Mouse (Mus musculus) CH12F3 (cell line): ENCODE data around the gene Cebpb.

Experiments used
- in situ Hi-C: fragments of 300-500 bp; cut with MboI; formaldehyde crosslinking; loops from 2 replicates; pipeline ENCODE4 v1.14.3; 2020; ENCODE audit warnings: low sequenced_read_pairs

Cebpb gene

GRCm38 (mm10) chr2:167715008-167715407 lies 26.3 kb downstream of the Cebpb start:
- in situ Hi-C loops, result no loop called here

- in situ Hi-C loops, result no loop called here
These were observed 28.5 kb downstream of the Cebpb start for GRCm38 (mm10) chr2:167717208-167717607.

DNA sequence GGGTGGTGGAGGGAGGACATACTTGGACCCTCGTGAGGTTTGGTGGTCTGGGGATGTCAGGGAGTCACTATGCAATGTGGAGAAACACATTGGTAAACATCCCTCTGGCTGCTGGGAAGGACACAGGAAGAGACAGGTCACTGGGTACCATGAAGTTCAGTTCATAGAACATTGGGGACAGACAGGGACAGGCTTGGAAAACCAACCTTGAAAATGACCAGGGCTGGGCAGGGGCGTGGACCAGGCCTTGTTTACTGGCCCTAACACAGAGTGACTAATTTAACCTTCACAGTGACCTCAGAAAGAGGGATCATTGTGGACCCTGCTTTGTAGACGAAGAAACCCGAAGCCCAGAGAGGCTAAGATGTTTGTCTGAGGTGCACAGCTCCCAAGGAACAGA lies 30.8 kb downstream of the Cebpb start:
- in situ Hi-C loops, result no loop called here

- in situ Hi-C loops, result no loop called here
These were observed 32.6 kb downstream of the Cebpb start for GRCm38 (mm10) chr2:167721159-167721882.

GRCm38 (mm10) chr2:167722538-167722937 lies 33.8 kb downstream of the Cebpb start:
- in situ Hi-C loops, result no loop called here

DNA sequence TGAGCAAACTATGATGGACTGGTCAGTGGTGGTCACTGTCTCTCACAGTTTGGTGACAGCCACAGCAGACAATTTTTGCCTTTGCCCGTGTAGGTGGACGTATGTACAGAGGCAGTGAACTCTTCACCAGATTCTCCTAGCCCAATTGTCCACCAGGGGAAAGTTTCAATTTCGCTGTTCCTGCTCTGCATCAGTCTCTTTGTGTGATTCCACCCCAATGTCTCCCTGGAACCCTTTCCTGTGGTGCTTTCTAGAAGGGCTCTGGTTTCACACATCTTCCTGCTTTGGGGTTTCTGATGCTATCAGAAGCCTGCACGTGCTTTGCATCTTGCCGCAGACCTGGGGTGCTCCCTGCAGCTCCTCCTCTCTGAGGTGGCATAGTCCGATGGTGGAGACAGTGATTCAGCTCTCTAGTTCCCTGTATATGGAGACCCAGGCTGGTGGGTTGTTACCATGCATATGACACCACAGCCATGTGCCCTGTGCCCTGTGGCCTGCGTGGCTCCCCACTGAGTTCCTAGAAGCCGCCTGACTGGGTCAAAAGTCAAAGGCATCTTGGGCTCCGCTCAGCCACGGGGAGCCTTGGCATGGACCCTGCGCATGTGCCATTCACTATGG lies 35.0 kb downstream of the Cebpb start:
- in situ Hi-C loops, result no loop called here

DNA sequence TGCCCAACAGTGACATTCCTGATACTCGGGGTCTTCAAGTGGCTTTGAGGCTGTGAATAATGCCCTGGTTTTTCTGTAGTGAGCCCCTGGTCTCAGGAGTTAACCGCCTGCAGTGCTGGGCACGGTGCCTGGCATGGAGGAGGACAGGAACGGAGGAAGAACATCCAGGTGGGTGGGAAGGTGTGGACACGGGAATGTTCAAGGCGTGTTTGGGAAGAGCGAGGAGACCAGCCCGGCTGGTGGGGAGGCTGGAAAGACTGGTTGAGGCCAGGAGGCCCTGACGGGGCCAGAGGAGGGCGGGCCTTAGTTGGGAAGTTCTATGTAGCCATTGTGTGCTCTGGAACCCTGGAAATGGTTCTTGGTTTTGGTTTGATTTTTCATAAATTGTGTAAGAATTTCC lies 37.2 kb downstream of the Cebpb start:
- in situ Hi-C loops, result no loop called here

DNA sequence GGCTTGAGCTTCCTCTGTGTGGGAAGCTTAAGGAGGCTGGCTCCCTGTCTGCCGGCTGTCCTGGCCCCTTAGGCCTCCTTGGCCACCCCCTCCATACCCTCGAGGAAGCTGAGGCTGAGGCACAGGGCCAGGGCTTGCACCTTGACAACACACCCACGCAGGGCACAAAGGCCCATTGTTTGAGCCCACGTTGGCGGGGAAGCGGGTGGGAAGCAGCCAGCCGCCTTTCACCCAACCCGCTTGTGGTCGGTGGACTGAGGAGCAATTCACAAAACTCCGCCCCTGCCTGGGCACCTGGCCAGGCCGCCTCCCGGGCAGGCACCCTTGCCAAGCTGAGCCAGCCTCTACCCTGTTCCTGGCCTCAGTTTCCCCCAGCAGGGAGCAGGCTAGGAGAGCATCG lies 38.4 kb downstream of the Cebpb start:
- in situ Hi-C loops, result no loop called here

DNA sequence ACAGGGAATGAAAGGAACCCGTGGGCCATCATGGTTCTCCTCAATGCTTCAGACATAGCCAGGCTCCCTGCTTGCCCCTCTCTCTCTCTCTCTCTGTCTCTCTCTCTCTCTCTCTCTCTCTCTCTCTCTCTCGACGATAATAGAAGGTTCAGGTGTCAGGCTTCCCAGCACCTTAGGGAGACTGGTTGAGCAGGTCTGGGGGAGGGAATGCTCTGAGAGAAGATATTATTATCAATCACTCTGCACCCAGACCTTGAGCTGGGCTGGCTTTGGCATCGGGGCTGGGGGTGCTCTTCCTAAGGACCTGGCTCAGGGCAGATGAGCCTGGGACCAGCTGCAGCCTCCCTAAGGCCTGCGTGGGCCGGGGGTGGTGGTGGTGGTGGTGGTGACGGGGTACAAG lies 41.3 kb downstream of the Cebpb start:
- in situ Hi-C loops, result no loop called here

DNA sequence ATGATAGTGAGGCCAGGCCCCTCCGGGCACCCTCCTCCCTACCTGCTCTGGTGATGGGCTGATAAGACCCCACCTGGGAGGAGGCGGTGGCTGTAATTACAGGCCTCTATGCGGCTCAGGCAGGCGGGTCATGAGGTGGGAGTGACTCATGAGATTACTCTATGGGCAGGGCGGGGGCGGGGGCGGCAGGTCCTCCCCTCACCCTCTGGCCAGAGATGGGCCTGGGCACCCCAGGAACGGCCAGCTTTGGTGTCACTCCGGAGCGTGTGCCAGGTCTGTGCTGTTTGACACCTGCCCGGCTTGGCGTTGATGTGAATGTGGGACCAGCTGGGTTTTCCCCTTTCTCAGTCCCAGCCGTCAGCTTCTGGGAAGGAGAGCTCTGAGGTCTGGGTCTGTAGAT lies 42.4 kb downstream of the Cebpb start:
- in situ Hi-C loops, result no loop called here

DNA sequence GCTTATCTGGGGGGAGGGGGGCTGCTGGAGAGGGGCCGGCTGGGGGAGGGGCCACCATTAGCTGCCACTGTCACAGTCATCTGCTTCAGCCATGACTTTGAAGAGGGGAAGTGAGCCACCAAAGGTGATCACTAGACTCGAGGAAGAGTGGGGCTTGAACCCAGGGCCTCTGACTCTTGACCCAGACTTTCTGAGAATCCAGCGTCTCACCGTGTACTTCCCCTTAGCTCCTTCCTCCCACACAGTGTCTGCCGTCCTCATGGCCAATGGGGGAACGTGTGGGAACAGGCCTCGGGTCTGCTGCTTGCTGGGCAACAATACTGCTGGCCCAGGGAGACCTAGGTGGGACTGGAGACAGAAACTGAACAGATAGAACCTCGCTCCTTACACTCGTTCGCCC lies 46.1 kb downstream of the Cebpb start:
- in situ Hi-C loops, result no loop called here

- in situ Hi-C loops, result no loop called here
These were observed 50.3 kb downstream of the Cebpb start for GRCm38 (mm10) chr2:167739030-167739429.
